Mouse (Mus musculus) intestine, embryonic 16.5 days (tissue): ENCODE measurements around the gene Fmn2. TPM values are rescaled to one million over a fixed set of nuclear protein-coding genes. Genes with fewer than 3 reads are reported as not detected.

Experiments
- ATAC-seq: fragments of 200-750 bp; cut with Nextera tagmentation; 2 replicates; pipeline ENCODE4 v1.8.0; 2017; ENCODE audit warnings: moderate TSS enrichment, moderate library complexity
- H3K27ac ChIP-seq: fragments of 300-500 bp; sonication (generic); 2 replicates; pipeline ENCODE4 v1.5.1; 2014; ENCODE audit warnings: mild to moderate bottlenecking, low read length
- H3K27me3 ChIP-seq: fragments of 300-500 bp; sonication (generic); replicated peaks from 2 replicates; pipeline ENCODE4 v1.6.1; 2014; ENCODE audit warnings: low read length, control low read depth, mixed read lengths; ENCODE audit not compliant: control insufficient read depth, insufficient read depth
- H3K36me3 ChIP-seq: fragments of 300-500 bp; sonication (generic); 2 replicates; pipeline ENCODE4 v1.6.1; 2014; ENCODE audit warnings: low read length, control low read depth; ENCODE audit not compliant: control insufficient read depth, insufficient read depth
- H3K4me1 ChIP-seq: fragments of 300-500 bp; sonication (generic); 2 replicates; pipeline ENCODE4 v1.6.1; 2014; ENCODE audit warnings: low read length, control low read depth, mixed read lengths; ENCODE audit not compliant: control insufficient read depth, insufficient read depth
- H3K4me2 ChIP-seq: fragments of 300-500 bp; sonication (generic); 2 replicates; pipeline ENCODE4 v1.6.1; 2014; ENCODE audit warnings: low read depth, low read length, control low read depth
- H3K4me3 ChIP-seq: fragments of 300-500 bp; sonication (generic); 2 replicates; pipeline ENCODE4 v1.5.1; 2014; ENCODE audit warnings: mild to moderate bottlenecking, low read length
- H3K9ac ChIP-seq: fragments of 300-500 bp; sonication (generic); 2 replicates; pipeline ENCODE4 v1.6.1; 2014; ENCODE audit warnings: low read depth, low read length
- H3K9me3 ChIP-seq: fragments of 300-500 bp; sonication (generic); 2 replicates; pipeline ENCODE4 v1.6.1; 2016; ENCODE audit warnings: low read length, control low read depth; ENCODE audit not compliant: control insufficient read depth
- WGBS: fragments of 180-500 bp; shearing (Covaris S2); extraction: QIAGEN DNeasy Blood & Tissue Kit; methylation state at CpG from one replicate; pipeline ENCODE4 v1.1.7; 2014; 5-methylcytosine and 5-hydroxymethylcytosine counted together
- polyA plus RNA-seq: library from polyadenylated mRNA; unstranded; fragments of >200 nt; fragmentation: Nextera tagmentation; extraction: Ambion mirVana; gene quantifications from 2 replicates; pipeline ENCODE4 v1.2.1, GENCODE M21; 2015

Gene Fmn2
- polyA plus RNA-seq, 1 experiment from 2014 or later: 0.62 TPM

DNA sequence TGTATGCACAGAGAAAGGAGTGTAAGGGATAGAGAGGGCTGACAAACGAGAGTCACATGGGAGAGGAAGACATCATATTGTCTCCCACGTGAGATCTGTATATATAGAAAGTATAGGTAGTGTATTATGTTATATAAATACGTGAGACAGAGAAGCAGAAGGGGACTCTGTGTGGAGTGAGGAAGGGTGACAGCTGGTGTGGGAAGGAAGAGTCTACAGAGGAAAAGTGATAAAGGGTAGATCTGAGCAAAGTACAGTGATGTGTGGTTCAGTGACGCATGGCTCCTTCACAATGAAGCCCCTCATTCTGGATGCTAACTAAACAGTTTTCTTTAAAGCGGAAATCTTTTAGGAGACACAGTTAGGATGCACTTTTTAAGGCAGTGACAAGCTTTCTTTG lies 46.7 kb downstream of the Fmn2 start:
- H3K4me3 ChIP-seq: no peak overlapping the region
- no peak overlapping the region for H3K9ac ChIP-seq
- H3K9me3 ChIP-seq: no peaks in the 10 kb centered on the region
- H3K36me3 ChIP-seq: no peaks in the 10 kb centered on the region
- WGBS: 66% methylated on average over 5 of the region's 5 CpGs
- H3K27ac ChIP-seq: no peak overlapping the region
- ATAC-seq: no peak
- no peaks in the 10 kb centered on the region for H3K27me3 ChIP-seq
- H3K4me2 ChIP-seq: no peak overlapping the region
- H3K4me1 ChIP-seq: no peaks in the 10 kb centered on the region

DNA sequence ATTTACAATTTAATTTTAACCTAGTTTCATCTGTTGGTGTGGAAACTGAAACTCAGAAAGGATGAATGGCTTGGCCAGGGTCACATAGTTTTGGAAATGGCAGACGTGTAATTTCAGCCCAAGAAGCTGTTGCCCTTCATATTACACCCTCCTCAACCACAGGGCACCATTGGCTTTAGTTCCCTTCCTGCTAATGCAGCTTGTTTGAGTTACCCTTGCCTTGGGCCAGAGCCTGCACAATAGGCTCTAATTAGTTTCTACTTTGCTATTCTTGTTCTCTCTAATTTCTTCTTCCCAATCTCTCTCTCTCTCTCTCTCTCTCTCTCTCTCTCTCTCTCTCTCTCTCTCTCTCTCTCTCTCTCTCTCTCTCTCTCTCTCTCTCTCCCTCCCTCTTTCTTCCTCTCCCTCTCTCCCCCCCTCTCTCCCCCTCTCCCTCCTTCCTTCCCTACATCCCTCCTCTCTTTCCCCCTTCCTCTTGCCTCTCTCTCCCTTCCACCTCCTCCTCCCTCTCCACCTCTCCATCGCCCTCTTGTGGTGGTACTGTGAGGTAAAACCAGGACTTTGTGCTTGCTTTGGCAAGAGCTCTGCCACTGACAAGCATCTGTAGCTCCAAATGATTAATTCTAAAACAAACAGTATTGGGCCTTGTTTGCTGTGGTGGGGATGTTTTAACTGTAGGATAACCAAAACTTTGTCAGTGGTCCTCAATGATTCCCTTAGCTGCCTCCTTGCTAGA lies 51.8 kb downstream of the Fmn2 start:
- Histone ChIP-seq H3K27me3 (no peaks in the 10 kb centered on the region), H3K9me3 (no peaks in the 10 kb centered on the region), H3K36me3 (no peaks in the 10 kb centered on the region), H3K4me3 (no peak overlapping the region), H3K27ac (no peak overlapping the region), H3K9ac (no peak overlapping the region), H3K4me2 (no peak overlapping the region), H3K4me1 (no peaks in the 10 kb centered on the region)
- ATAC-seq: no peak
- WGBS: 32% methylated on average over 2 of the region's 2 CpGs

DNA sequence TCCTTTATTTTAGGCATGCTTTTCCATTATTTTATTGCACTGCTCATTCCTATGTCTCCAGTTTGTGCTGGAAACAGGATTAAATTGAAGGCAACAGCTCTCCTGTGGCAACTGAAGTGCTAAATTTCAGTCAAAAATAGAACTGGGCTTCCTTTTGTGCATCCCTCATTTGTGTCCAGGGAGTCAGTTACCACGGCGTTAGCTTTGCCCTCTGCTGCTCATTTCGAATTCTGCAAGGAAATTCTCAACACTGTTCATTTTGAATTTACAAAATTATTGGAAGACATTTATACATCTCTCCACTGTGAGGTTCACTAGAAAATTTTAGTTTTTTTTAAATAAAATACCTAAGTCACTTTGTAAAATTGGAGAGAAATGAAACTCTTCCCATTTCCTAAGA lies 53.8 kb downstream of the Fmn2 start:
- no peaks in the 10 kb centered on the region for H3K4me1 ChIP-seq
- H3K9me3 ChIP-seq: no peaks in the 10 kb centered on the region
- ATAC-seq: no peak
- no peaks in the 10 kb centered on the region for H3K36me3 ChIP-seq
- H3K27me3 ChIP-seq: no peaks in the 10 kb centered on the region
- H3K4me3 ChIP-seq: no peak overlapping the region
- no peak overlapping the region for H3K27ac ChIP-seq
- no peak overlapping the region for H3K9ac ChIP-seq
- H3K4me2 ChIP-seq: no peak overlapping the region
- 87% methylated on average over 3 of the region's 3 CpGs for WGBS

DNA sequence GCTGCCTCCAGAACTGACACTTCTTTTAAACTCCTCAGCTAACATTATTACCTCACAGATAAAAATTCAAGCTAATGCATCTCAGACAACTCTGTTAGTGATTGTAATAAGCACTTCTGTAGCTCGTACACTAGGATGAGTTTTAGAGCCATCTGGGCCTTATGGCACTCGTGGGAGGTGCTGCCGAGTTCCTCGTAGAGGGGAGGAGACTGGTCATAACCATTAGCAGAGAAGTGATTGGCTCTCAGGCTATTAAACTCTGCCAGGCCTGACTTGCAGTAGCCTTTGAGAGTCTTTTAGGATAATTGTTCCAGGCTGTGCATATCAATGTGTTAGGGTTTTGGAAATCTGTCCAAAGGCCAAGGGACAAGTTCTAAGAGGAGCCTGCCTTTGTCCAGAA lies 55.6 kb downstream of the Fmn2 start:
- H3K27ac ChIP-seq: no peak overlapping the region
- no peaks in the 10 kb centered on the region for H3K36me3 ChIP-seq
- no peaks in the 10 kb centered on the region for H3K9me3 ChIP-seq
- no peak overlapping the region for H3K4me2 ChIP-seq
- no peak for ATAC-seq
- H3K4me3 ChIP-seq: no peak overlapping the region
- 70% methylated on average over 4 of the region's 4 CpGs for WGBS
- no peak overlapping the region for H3K9ac ChIP-seq
- H3K27me3 ChIP-seq: no peaks in the 10 kb centered on the region
- no peaks in the 10 kb centered on the region for H3K4me1 ChIP-seq

DNA sequence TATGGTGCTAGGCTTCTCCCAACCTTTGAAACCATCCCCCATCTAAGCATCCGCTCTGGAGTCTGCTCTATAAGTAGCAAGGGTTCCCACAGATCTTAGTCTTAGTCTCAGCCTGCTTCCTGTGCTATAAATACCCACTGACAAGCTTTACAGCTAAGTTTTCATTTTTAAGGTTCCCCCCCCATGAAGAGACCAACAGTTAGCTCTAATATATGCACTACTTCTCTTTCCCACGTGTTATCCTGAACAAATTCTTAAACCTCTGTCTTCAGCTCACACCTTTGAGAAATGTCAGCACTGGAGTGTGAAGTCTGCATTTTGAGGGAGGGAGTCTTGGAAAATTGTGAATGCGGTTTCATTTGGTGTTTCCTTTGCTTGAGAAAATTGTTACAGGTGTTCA lies 56.2 kb downstream of the Fmn2 start:
- no peaks in the 10 kb centered on the region for H3K9me3 ChIP-seq
- no peak overlapping the region for H3K4me2 ChIP-seq
- no peak overlapping the region for H3K27ac ChIP-seq
- no peak overlapping the region for H3K9ac ChIP-seq
- no peaks in the 10 kb centered on the region for H3K27me3 ChIP-seq
- WGBS: 72% methylated on average over 3 of the region's 3 CpGs
- H3K36me3 ChIP-seq: no peaks in the 10 kb centered on the region
- H3K4me1 ChIP-seq: no peaks in the 10 kb centered on the region
- no peak overlapping the region for H3K4me3 ChIP-seq
- ATAC-seq: no peak

DNA sequence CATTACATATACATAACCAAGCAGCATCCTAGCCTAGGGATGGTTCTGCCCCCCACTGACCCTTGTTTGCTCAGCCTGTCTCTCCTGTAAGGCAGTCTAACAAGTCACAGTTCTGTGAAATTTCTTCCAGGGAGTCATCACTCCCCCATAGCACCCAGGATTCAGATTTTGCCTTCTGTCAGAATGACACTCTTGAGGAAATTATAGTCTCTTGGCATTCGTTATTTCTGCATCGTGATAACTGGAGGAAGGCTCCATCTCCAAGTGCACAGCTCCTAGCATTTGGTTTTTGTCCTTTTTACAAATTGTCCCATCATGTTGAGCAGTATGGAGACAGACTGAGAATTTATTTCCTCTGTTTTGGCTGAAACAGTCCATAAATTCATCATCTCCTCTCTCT lies 56.9 kb downstream of the Fmn2 start:
- WGBS: 88% methylated on average over 2 of the region's 2 CpGs
- no peak for ATAC-seq
- no peak overlapping the region for H3K4me3 ChIP-seq
- no peaks in the 10 kb centered on the region for H3K36me3 ChIP-seq
- H3K4me2 ChIP-seq: no peak overlapping the region
- no peaks in the 10 kb centered on the region for H3K4me1 ChIP-seq
- no peak overlapping the region for H3K27ac ChIP-seq
- H3K27me3 ChIP-seq: no peaks in the 10 kb centered on the region
- H3K9ac ChIP-seq: no peak overlapping the region
- H3K9me3 ChIP-seq: no peaks in the 10 kb centered on the region

DNA sequence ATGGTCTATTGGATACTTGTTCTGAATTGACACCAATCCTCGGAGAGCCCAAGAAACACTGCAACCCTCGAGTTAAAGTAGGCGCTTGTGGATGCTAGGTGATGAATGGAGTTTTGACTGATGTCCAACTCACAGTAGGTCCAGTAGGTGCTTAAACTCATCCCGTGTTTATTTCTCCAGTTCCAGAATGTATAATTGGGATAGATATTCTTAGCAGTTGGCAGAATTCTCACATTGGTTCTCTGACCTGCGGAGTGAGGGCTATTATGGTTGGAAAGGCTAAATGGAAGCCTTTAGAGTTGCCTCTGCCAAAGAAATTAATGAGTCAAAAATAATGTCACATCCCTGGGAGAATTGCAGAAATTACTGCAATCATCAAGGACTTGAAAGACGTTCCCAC lies 62.9 kb downstream of the Fmn2 start:
- ATAC-seq: no peak
- 91% methylated on average over 6 of the region's 6 CpGs for WGBS

DNA sequence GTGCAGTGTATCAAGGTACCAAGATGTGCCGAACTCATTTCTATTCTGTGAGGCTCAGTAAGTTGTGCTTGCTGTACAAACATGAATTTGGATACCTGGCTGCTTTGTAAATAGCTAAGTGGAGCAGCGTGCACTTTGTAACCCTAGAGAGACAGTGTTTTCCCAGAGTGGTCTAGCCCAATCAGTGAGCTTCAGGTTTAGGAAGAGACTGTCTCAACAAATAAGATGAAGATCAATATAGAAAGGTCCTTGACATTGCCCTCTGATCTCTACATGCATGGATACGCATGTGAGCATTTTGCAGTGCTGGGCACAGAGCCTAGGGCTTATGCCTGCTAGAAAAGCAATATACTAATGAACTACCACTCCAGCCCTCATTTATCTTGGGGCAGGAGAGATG lies 67.0 kb downstream of the Fmn2 start:
- no peak overlapping the region for H3K4me3 ChIP-seq
- no peaks in the 10 kb centered on the region for H3K4me1 ChIP-seq
- H3K4me2 ChIP-seq: no peak overlapping the region
- no peaks in the 10 kb centered on the region for H3K36me3 ChIP-seq
- 78% methylated on average over 3 of the region's 3 CpGs for WGBS
- no peak overlapping the region for H3K9ac ChIP-seq
- no peaks in the 10 kb centered on the region for H3K9me3 ChIP-seq
- no peaks in the 10 kb centered on the region for H3K27me3 ChIP-seq
- H3K27ac ChIP-seq: no peak overlapping the region
- no peak for ATAC-seq

More for the DNA sequence above, 62.9 kb downstream of the Fmn2 start:
- no peaks in the 10 kb centered on the region for H3K36me3 ChIP-seq
- H3K4me3 ChIP-seq: no peak overlapping the region
- no peaks in the 10 kb centered on the region for H3K4me1 ChIP-seq
- no peaks in the 10 kb centered on the region for H3K9me3 ChIP-seq
- no peak overlapping the region for H3K27ac ChIP-seq
- H3K4me2 ChIP-seq: no peak overlapping the region
- H3K9ac ChIP-seq: no peak overlapping the region
- no peaks in the 10 kb centered on the region for H3K27me3 ChIP-seq

DNA sequence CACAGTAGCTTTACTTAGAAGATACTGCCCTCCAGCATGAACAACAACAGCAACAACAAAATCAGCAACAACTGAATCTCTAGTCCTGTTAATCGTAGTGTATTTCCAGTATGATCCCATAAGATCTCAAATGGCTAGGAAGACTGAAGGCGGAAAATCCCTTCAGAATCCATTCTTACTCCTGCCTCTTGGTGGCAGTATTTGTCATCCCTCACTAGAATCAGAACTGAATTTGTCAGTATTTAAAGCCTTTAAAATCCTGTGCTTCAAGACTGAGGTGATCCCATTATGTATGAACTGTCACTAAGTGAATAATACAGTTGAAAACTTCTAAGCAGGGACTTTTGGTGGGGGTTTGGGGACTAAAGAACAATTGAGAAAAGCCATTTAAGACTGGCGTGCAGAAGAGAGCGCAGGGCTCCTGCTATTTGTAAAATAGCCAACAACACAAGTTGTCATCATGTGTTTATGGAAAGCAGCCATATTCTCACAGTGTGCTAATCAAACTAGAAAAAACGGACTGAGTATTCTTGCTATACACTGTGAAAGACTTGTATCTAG lies 90.9 kb downstream of the Fmn2 start:
- 73% methylated on average over 5 of the region's 5 CpGs for WGBS

DNA sequence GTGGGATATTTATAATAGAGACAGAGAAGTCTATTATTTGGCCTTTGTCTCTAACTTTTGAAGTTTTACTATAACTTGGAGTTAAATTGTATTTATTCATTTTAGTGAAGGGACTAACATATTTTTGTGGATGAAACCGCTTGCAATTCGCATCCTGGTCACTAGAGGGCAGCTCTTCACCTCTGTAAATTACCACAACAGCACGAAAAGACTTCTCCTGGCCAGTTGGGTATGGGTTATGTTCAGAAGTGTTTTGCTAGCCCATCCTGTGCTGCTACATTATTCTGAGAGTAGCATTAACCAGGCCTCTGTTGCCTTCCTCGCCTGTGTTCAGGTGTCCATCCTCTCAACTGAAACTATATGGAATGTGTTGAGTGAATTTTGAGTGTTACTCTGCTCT lies 93.4 kb downstream of the Fmn2 start:
- Histone ChIP-seq H3K4me1 (no peaks in the 10 kb centered on the region), H3K27ac (no peak overlapping the region), H3K36me3 (no peaks in the 10 kb centered on the region), H3K4me3 (no peak overlapping the region), H3K4me2 (no peak overlapping the region), H3K9me3 (no peaks in the 10 kb centered on the region), H3K27me3 (no peaks in the 10 kb centered on the region), H3K9ac (no peak overlapping the region)
- ATAC-seq: no peak
- 4% methylated on average over 4 of the region's 4 CpGs for WGBS

More for the DNA sequence above, 90.9 kb downstream of the Fmn2 start:
- no peaks in the 10 kb centered on the region for H3K4me1 ChIP-seq
- no peak overlapping the region for H3K4me3 ChIP-seq
- no peak overlapping the region for H3K27ac ChIP-seq
- no peaks in the 10 kb centered on the region for H3K27me3 ChIP-seq
- ATAC-seq: no peak
- no peak overlapping the region for H3K9ac ChIP-seq
- H3K4me2 ChIP-seq: no peak overlapping the region
- no peaks in the 10 kb centered on the region for H3K36me3 ChIP-seq
- no peaks in the 10 kb centered on the region for H3K9me3 ChIP-seq
